Mouse (Mus musculus) right cerebral cortex, adult 2 months (tissue): ENCODE results near the gene Wiz.

Experiments
- DNase-seq, 2 experiments: peaks; one replicate each; pipeline ENCODE4 v3.0.0; 2021 to 2022; ENCODE audit warnings: low spot score in 2 of 2

Gene Wiz

DNA sequence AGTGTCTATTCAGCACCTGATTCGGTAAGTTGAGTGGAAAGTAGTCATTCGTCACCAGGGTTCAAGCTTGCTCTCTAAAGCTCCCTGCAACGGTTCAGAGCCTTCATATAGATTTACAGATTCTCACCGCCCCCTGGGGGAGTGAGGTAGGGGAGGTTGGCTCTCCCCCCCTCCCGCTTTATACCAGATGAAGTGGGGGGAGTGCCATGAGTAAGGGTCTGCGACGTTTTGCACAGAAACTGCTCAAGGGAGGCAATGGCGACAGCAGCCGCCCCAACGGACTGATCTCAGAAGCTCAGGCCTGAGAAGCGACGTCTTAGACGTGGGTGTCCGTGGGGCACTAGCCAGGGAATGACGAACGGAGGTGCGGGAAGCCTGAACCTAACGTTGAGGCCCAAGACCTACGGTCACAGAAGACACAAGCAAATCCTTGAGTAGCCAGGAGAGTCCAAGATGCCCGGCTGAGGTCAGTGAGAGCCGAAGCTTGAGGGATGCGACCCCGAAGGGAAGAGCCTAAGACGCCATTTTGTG lies 39.3 kb downstream of the Wiz start:
- no peak for DNase-seq

GRCm38 (mm10) chr17:32349037-32349732 lies 40.1 kb downstream of the Wiz start:
- peak; percentile 59 to 60 for DNase-seq

GRCm38 (mm10) chr17:32348406-32348805 lies 40.8 kb downstream of the Wiz start:
- no peak for DNase-seq

DNA sequence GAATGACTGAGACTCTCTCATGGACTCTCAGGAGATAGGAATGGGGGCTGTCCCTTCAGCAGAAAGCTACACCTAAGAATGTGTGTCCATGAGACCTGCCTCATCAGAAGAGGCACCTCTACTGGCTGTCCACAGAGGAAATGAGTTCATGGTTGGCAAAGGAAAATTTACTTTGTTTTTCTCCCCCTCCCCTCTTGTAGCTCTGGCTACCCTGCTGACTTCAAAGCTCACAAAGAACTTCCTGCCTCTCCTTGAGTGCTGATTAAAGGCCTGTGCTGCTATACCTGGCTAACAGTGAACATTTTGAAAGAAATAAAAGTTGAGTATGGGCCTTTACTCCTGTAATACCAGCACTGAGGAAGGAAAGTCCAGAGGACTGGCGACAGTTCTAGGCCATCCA lies 48.1 kb downstream of the Wiz start:
- DNase-seq: no peak

- no peak for DNase-seq
Measured at GRCm38 (mm10) chr17:32340110-32340509, 49.1 kb downstream of the Wiz start.

- no peak for DNase-seq
Measured at GRCm38 (mm10) chr17:32335869-32336268, 53.4 kb downstream of the Wiz start.

- no peak for DNase-seq
Measured at GRCm38 (mm10) chr17:32334921-32335320, 54.3 kb downstream of the Wiz start.

DNA sequence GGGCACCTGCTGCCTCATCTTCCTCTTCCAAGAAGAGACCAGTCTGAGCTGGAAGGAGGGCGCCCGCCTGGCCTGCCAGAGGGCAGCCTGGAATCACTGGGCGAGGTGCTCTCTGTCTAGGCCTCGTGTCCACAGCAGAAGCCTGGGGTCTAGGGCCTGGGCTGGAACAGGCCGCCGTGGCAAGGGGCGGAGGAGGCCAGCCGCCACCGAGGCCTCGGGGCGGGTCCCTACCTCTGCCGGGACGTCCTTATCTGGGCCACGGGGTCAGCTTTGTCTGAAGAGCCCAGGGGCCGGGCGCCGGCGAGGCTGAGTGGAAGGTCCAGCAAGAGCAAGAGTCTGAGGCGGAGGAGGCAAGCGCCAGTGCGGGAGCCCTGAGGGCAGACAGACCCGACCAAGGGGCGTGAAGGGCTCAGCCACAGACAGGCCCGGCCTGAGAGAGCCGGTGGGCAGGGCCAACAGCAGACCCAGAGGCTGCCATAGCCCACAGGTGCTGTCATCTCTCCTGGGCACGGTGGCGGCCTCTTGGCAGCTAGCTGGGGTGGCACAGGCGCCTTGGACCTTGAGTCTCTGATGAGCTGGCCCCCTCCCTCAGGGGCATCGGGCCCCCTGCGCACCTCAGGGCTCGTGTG lies 55.5 kb downstream of the Wiz start:
- no peak for DNase-seq

GRCm38 (mm10) chr17:32327501-32327900 lies 61.7 kb downstream of the Wiz start:
- no peak for DNase-seq

- no peak for DNase-seq
Measured at GRCm38 (mm10) chr17:32322809-32323208, 66.4 kb downstream of the Wiz start.

DNA sequence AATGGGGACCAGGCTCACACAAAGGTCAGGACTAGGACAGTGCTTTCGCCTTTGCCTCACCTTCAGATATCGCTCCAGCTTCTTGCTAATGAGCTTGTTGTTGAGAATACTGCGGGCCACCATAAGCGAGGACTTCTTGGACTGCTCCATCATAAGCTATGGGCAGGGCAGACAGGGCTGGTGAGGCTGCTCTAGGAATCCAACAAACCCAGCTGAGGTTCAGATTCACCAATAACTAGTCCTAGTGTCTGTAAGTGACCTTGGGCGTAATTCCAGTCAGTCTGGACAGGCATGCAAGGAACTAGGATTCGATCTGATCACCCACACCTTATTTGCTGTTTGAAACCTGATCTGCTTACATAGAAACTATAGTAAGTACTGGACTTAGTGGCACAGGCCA lies 67.4 kb downstream of the Wiz start:
- DNase-seq: peak in 1 of 2 experiments; percentile 26

GRCm38 (mm10) chr17:32321390-32321734 lies 67.9 kb downstream of the Wiz start:
- no peak for DNase-seq

- DNase-seq: peak; percentile 99
Measured at GRCm38 (mm10) chr17:32320597-32321389, 68.4 kb downstream of the Wiz start, which contains the start of gene Akap8. Gene Akap8, minus strand, starts transcription at chr17:32321238.

DNA sequence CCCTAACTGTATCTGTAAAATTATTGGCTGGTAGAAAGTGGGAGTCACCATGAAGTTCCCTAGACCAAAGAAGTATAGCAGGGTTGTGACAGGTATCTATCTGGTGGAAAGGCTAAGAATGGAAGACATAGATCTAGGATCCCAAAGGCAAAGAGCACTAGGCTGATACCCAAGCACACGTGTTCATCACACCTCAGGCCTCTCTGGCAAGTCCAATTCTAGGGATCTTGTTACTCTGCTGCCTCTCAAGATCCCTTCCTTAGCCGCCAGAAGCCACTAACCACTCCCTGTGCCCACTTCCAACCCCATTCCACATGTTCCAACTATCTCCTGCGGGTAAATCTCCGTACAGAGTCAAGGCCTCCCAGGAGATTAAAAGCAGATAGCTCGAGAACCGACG lies 69.3 kb downstream of the Wiz start:
- peak in 1 of 2 experiments; percentile 34 for DNase-seq

DNA sequence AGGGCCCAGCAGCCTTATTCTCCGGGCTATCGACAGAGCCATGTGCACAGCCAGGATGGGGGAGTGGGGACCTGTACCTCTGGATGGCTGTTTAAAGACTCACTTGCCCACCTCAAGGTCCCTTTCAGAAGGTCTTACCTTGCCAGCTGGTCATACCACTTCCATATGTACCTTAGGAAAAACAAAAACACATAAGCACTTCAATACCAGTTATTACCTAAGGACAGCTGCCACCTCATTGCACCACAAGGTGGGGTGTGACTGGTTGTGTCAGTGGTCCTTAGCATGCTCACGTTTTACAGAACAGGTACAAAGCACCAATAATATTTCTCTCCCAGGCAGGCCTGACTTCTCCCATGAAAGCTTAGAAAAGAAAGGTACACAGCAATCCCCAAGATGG lies 71.5 kb downstream of the Wiz start:
- no peak for DNase-seq

DNA sequence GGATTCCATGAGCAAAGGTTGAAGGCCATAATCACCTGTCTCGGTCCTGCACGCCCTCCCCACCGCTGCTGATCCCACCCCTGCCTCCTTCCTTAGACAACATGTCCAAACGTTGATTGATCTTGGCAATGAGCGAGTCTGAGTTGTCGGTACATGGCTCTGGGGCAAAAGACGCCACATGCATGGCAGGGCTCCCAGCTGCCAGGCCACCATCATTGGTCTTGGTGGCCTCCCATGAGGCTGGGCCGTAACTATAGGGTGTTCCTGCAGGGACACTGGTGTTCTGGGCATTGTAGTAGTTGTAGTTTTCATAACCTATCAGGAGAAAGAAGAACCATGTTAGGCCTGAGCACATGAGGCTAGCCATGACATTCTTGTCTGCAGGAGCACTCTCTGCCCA lies 72.2 kb downstream of the Wiz start:
- DNase-seq: no peak

- no peak for DNase-seq
Measured at GRCm38 (mm10) chr17:32315560-32315959, 73.7 kb downstream of the Wiz start.

DNA sequence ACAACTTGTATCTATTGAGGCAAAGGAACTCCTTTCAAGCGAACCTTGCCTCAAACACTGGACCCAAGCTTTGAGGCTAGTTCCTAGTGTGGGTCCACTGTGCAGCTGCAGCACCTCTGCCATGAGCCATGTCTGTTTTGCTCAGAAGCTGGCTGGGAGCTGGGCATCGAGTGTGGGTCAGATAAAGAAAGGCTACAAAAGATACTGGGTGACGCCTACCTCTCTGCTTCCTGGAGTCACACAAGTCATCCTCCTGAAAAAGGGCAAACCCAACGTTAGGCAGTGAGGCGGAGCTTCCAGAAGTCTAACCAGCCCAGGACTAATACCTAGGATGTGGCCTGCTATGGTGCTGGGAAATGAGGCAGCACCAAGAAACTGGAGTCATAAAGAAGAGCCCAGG lies 75.3 kb downstream of the Wiz start:
- DNase-seq: no peak

- DNase-seq: no peak
Measured at GRCm38 (mm10) chr17:32312801-32313200, 76.4 kb downstream of the Wiz start.

DNA sequence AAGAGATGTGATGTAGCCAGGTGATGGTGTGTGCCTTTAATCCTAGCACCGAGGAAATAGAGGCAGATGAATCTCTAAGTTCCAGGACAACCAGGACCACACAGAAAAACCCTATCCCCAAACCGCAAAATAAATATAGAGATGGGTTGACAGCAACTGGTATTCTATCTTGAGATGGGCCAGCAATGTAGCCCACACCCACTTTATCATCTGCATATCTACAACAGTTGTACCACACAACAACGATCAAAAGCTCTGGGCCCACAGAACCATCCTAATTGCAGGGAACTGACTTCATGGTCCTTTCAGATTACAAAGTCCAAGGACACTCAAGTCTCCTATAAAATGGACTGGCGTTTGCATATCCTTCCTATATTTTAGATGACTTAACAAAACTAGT lies 81.3 kb downstream of the Wiz start:
- DNase-seq: no peak
